Mouse (Mus musculus) CH12.LX (cell line): ENCODE measurements around the gene Slc13a2. TPM values are rescaled to one million over a fixed set of nuclear protein-coding genes. Genes with fewer than 3 reads are reported as not detected.

Experiments used
- DNase-seq: peaks from one replicate; pipeline ENCODE4 v3.0.0-alpha.2; 2013; ENCODE audit errors: extremely low read depth
- H3K27ac ChIP-seq: 2 replicates; pipeline ENCODE4 v1.5.1; 2012; ENCODE audit warnings: low read depth, mild to moderate bottlenecking, control low read depth, moderate library complexity; ENCODE audit not compliant: insufficient read depth
- H3K27me3 ChIP-seq: replicated peaks from 2 replicates; pipeline ENCODE3; 2012; ENCODE audit warnings: inconsistent platforms
- H3K36me3 ChIP-seq, 2 experiments: replicated peaks in 1 of 2; 2 replicates each; pipeline versions ENCODE3 to v1.6.1; 2012; ENCODE audit warnings: inconsistent platforms in 1 of 2, low read length in 1 of 2, mild to moderate bottlenecking in 1 of 2, mixed read lengths in 1 of 2, moderate library complexity in 1 of 2; ENCODE audit not compliant: control insufficient read depth in 1 of 2, insufficient read depth in 1 of 2
- H3K4me1 ChIP-seq, 2 experiments: 2 replicates each; pipeline ENCODE4 v1.6.1; 2012; ENCODE audit warnings: inconsistent platforms in 1 of 2, moderate library complexity in 1 of 2; ENCODE audit not compliant: insufficient read depth in 2 of 2, control insufficient read depth in 1 of 2
- H3K4me2 ChIP-seq: 2 replicates; pipeline ENCODE4 v1.6.1; 2012; ENCODE audit warnings: low read depth, mild to moderate bottlenecking, control low read depth; ENCODE audit not compliant: poor library complexity, insufficient read depth, severe bottlenecking
- H3K4me3 ChIP-seq, 3 experiments: fragments of 150-350 bp in 1 of 3; sonication (generic) in 1 of 3; replicated peaks in 1 of 3; 2 replicates each; pipeline versions ENCODE3 to v1.5.1; 2011 to 2012; ENCODE audit warnings: low read depth in 2 of 3, low read length in 2 of 3, mild to moderate bottlenecking in 2 of 3, moderate library complexity in 2 of 3, control low read depth in 1 of 3, improper control_type of control experiment in 1 of 3, inconsistent platforms in 1 of 3, mixed read lengths in 1 of 3; ENCODE audit not compliant: poor library complexity in 1 of 3
- H3K79me2 ChIP-seq: replicated peaks from 2 replicates; pipeline ENCODE4 v1.6.1; 2012; ENCODE audit warnings: mild to moderate bottlenecking, moderate library complexity; ENCODE audit not compliant: control insufficient read depth, poor library complexity, insufficient read depth, severe bottlenecking; ENCODE audit errors: extremely low read depth
- H3K9ac ChIP-seq: 2 replicates; pipeline ENCODE4 v1.6.1; 2012; ENCODE audit warnings: low read depth, mild to moderate bottlenecking, control low read depth, moderate library complexity; ENCODE audit not compliant: insufficient read depth
- H3K9me3 ChIP-seq: replicated peaks from 2 replicates; pipeline ENCODE3; 2012; ENCODE audit warnings: low read length, inconsistent platforms, mixed read lengths
- BHLHE40 ChIP-seq: IDR thresholded peaks from 2 replicates; pipeline ENCODE4 v1.6.1; 2011; ENCODE audit warnings: mild to moderate bottlenecking, low read depth, low read length, improper control_type of control experiment
- CHD1 ChIP-seq: IDR thresholded peaks from 2 replicates; pipeline ENCODE4 v1.6.1; 2012; ENCODE audit warnings: low read depth, low read length, improper control_type of control experiment, inconsistent platforms
- CHD2 ChIP-seq: IDR thresholded peaks from 2 replicates; pipeline ENCODE4 v1.6.1; 2011; ENCODE audit warnings: low read length, improper control_type of control experiment
- CTCF ChIP-seq, 2 experiments: IDR thresholded peaks in 1 of 2; conservative IDR thresholded peaks in 1 of 2; 2 replicates each; pipeline ENCODE4 v1.5.1; 2011 to 2012; ENCODE audit warnings: low read depth in 2 of 2, low read length in 2 of 2, improper control_type of control experiment in 1 of 2, inconsistent platforms in 1 of 2, mild to moderate bottlenecking in 1 of 2, moderate library complexity in 1 of 2
- ELF1 ChIP-seq: IDR thresholded peaks from 2 replicates; pipeline ENCODE4 v1.6.1; 2014; ENCODE audit warnings: low read depth, mild to moderate bottlenecking, inconsistent platforms, low read length, improper control_type of control experiment
- ETS1 ChIP-seq: conservative IDR thresholded peaks from 2 replicates; pipeline ENCODE4 v1.6.1; 2012; ENCODE audit warnings: low read depth, mild to moderate bottlenecking, inconsistent platforms, low read length, improper control_type of control experiment, moderate library complexity
- GABPA ChIP-seq: IDR thresholded peaks from 2 replicates; pipeline ENCODE4 v1.6.1; 2012; ENCODE audit warnings: low read depth, low read length, improper control_type of control experiment, inconsistent platforms; ENCODE audit not compliant: insufficient replicate concordance
- HCFC1 ChIP-seq: IDR thresholded peaks from 2 replicates; pipeline ENCODE4 v1.6.1; 2012; ENCODE audit warnings: low read depth, mild to moderate bottlenecking, inconsistent platforms, low read length, improper control_type of control experiment
- IRF4 ChIP-seq: IDR thresholded peaks from 2 replicates; pipeline ENCODE4 v1.6.1; 2014; ENCODE audit warnings: low read depth, mild to moderate bottlenecking, inconsistent platforms, low read length, improper control_type of control experiment
- JUN ChIP-seq: IDR thresholded peaks from 2 replicates; pipeline ENCODE4 v1.6.1; 2011; ENCODE audit warnings: low read depth, mild to moderate bottlenecking, low read length, improper control_type of control experiment, moderate library complexity; ENCODE audit not compliant: insufficient read depth
- JUND ChIP-seq: conservative IDR thresholded peaks from 2 replicates; pipeline ENCODE4 v1.6.1; 2011; ENCODE audit warnings: low read depth, low read length, improper control_type of control experiment
- KAT2A ChIP-seq: IDR thresholded peaks from 2 replicates; pipeline ENCODE4 v1.6.1; 2012; ENCODE audit warnings: low read length, improper control_type of control experiment, inconsistent platforms; ENCODE audit not compliant: insufficient replicate concordance
- MAFK ChIP-seq: IDR thresholded peaks from 2 replicates; pipeline ENCODE4 v1.6.1; 2011; ENCODE audit warnings: low read length, improper control_type of control experiment; ENCODE audit not compliant: insufficient replicate concordance
- MAZ ChIP-seq: IDR thresholded peaks from 2 replicates; pipeline ENCODE4 v1.6.1; 2012; ENCODE audit warnings: low read depth, mild to moderate bottlenecking, inconsistent platforms, low read length, improper control_type of control experiment, moderate library complexity
- MEF2A ChIP-seq: IDR thresholded peaks from 2 replicates; pipeline ENCODE4 v1.6.1; 2014; ENCODE audit warnings: low read depth, mild to moderate bottlenecking, inconsistent platforms, low read length, improper control_type of control experiment, borderline replicate concordance
- MXI1 ChIP-seq: IDR thresholded peaks from 2 replicates; pipeline ENCODE4 v1.6.1; 2011; ENCODE audit warnings: mild to moderate bottlenecking, low read depth, low read length, improper control_type of control experiment
- MYC ChIP-seq: IDR thresholded peaks from 2 replicates; pipeline ENCODE4 v1.6.1; 2011; ENCODE audit warnings: low read depth, mild to moderate bottlenecking, improper control_type of control experiment, low read length
- NELFE ChIP-seq: IDR thresholded peaks from 2 replicates; pipeline ENCODE4 v1.6.1; 2011; ENCODE audit warnings: low read depth, low read length, improper control_type of control experiment
- NRF1 ChIP-seq: IDR thresholded peaks from 2 replicates; pipeline ENCODE4 v1.6.1; 2014; ENCODE audit warnings: low read depth, mild to moderate bottlenecking, inconsistent platforms, low read length, improper control_type of control experiment, moderate library complexity
- PAX5 ChIP-seq: IDR thresholded peaks from 2 replicates; pipeline ENCODE4 v1.6.1; 2012; ENCODE audit warnings: low read length, inconsistent platforms, mixed read lengths
- POLR2A ChIP-seq: IDR thresholded peaks from 2 replicates; pipeline ENCODE4 v1.6.1; 2011; ENCODE audit warnings: low read depth, mild to moderate bottlenecking, improper control_type of control experiment, low read length
- POLR2AphosphoS2 ChIP-seq: IDR thresholded peaks from 2 replicates; pipeline ENCODE4 v1.6.1; 2011; ENCODE audit warnings: low read depth, low read length, improper control_type of control experiment
- RAD21 ChIP-seq: IDR thresholded peaks from 2 replicates; pipeline ENCODE4 v1.6.1; 2011; ENCODE audit warnings: low read depth, mild to moderate bottlenecking, low read length, improper control_type of control experiment, moderate library complexity
- RCOR1 ChIP-seq: conservative IDR thresholded peaks from 2 replicates; pipeline ENCODE4 v1.6.1; 2012; ENCODE audit warnings: low read depth, mild to moderate bottlenecking, inconsistent platforms, low read length, improper control_type of control experiment
- SIN3A ChIP-seq: IDR thresholded peaks from 2 replicates; pipeline ENCODE4 v1.6.1; 2012; ENCODE audit warnings: low read length, improper control_type of control experiment, inconsistent platforms
- SMC3 ChIP-seq: IDR thresholded peaks from 2 replicates; pipeline ENCODE4 v1.6.1; 2011; ENCODE audit warnings: low read depth, low read length, improper control_type of control experiment
- TBP ChIP-seq: conservative IDR thresholded peaks from 2 replicates; pipeline ENCODE4 v1.6.1; 2011; ENCODE audit warnings: low read depth, low read length, improper control_type of control experiment
- TCF12 ChIP-seq: IDR thresholded peaks from 2 replicates; pipeline ENCODE4 v1.6.1; 2014; ENCODE audit warnings: low read depth, mild to moderate bottlenecking, inconsistent platforms, low read length, improper control_type of control experiment
- UBTF ChIP-seq: IDR thresholded peaks from 2 replicates; pipeline ENCODE4 v1.6.1; 2012; ENCODE audit warnings: low read depth, mild to moderate bottlenecking, inconsistent platforms, low read length, improper control_type of control experiment, moderate library complexity
- USF1 ChIP-seq: IDR thresholded peaks from 2 replicates; pipeline ENCODE4 v1.6.1; 2014; ENCODE audit warnings: low read depth, mild to moderate bottlenecking, inconsistent platforms, low read length, improper control_type of control experiment
- USF2 ChIP-seq: conservative IDR thresholded peaks from 2 replicates; pipeline ENCODE4 v1.6.1; 2011; ENCODE audit warnings: low read depth, low read length, improper control_type of control experiment
- ZC3H11A ChIP-seq: IDR thresholded peaks from 2 replicates; pipeline ENCODE4 v1.6.1; 2012; ENCODE audit warnings: low read depth, mild to moderate bottlenecking, inconsistent platforms, low read length, improper control_type of control experiment
- ZKSCAN1 ChIP-seq: IDR thresholded peaks from 2 replicates; pipeline ENCODE4 v1.6.1; 2012; ENCODE audit warnings: low read depth, inconsistent platforms, low read length, improper control_type of control experiment, borderline replicate concordance
- ZMIZ1 ChIP-seq: IDR thresholded peaks from 2 replicates; pipeline ENCODE4 v1.6.1; 2012; ENCODE audit warnings: low read depth, mild to moderate bottlenecking, inconsistent platforms, low read length, improper control_type of control experiment
- ZNF384 ChIP-seq: IDR thresholded peaks from 2 replicates; pipeline ENCODE4 v1.6.1; 2012; ENCODE audit warnings: low read depth, low read length, improper control_type of control experiment, inconsistent platforms
- dilution Hi-C: fragments of 300-500 bp; cut with MboI; formaldehyde crosslinking; loops from 2 replicates; pipeline ENCODE4 v1.14.3; 2020; ENCODE audit warnings: low sequenced_read_pairs; ENCODE audit not compliant: extremely low pct_unique_long_range_greater_than_20kb, extremely low pct_ligation_motif_present
- in situ Hi-C: fragments of 300-500 bp; cut with MboI; formaldehyde crosslinking; loops from 3 replicates; pipeline ENCODE4 v1.14.3; 2019; ENCODE audit warnings: low sequenced_read_pairs, low pct_ligation_motif_present, low pct_unique_long_range_greater_than_20kb, mixed read lengths
- polyA plus RNA-seq: library from polyadenylated mRNA; unstranded; fragments of >175 nt; gene quantifications from 2 replicates; pipeline ENCODE4 v1.2.1, GENCODE M21; 2012; ENCODE audit warnings: low read depth; ENCODE audit not compliant: insufficient read length
- total RNA-seq, 2 experiments: library from RNA; depleted of rRNA; stranded (reverse); fragments of 300-350 nt in 1 of 2; fragments of >200 nt in 1 of 2; gene quantifications; 2 replicates each; pipeline ENCODE4 v1.2.3; 2012 to 2014

Slc13a2 gene
- total and polyA plus RNA-seq, 3 experiments: not detected

- in situ Hi-C loops: no loop called here
- H3K9ac ChIP-seq: no peak overlapping the region
- H3K36me3 ChIP-seq: no peaks in the 10 kb centered on the region
Observed at GRCm38 (mm10) chr11:78435776-78436349, 13.8 kb upstream of the Slc13a2 start.

GRCm38 (mm10) chr11:78434052-78434451, 12.0 kb upstream of the Slc13a2 start:
- Histone ChIP-seq H3K27me3 (peaks cover 10% of the 10 kb centered on the region), H3K79me2 (no peaks in the 10 kb centered on the region)

More at GRCm38 (mm10) chr11:78435776-78436349, 13.8 kb upstream of the Slc13a2 start:
- H3K27me3 ChIP-seq: peaks cover 6% of the 10 kb centered on the region
- dilution Hi-C loops: no loop called here
- H3K9me3 ChIP-seq: no peaks in the 10 kb centered on the region
- peak; percentile 54 for DNase-seq
- no peak overlapping the region for H3K27ac ChIP-seq
- no peak overlapping the region for H3K4me2 ChIP-seq
- H3K4me1 ChIP-seq: peaks cover 16 to 29% of the 10 kb centered on the region in 2 experiments
- TF ChIP-seq JUND: no peak
- TF ChIP-seq USF2: no peak
- no peak for TF ChIP-seq IRF4
- TF ChIP-seq MXI1: no peak
- TF ChIP-seq CHD2: no peak
- TF ChIP-seq RAD21: peak; percentile 24
- no peak for TF ChIP-seq CHD1
- no peak for TF ChIP-seq ZKSCAN1
- TF ChIP-seq BHLHE40: no peak
- TF ChIP-seq MAFK: no peak
- no peak for TF ChIP-seq POLR2AphosphoS2
- no peak for TF ChIP-seq JUN
- TF ChIP-seq ELF1: peak; percentile 80
- TF ChIP-seq SIN3A: 0 out of 2 replicates have a peak, but pooled peaks have one; percentile 40
- no peak for TF ChIP-seq MAZ
- no peak for TF ChIP-seq ZMIZ1
- no peak for TF ChIP-seq USF1
- peak; percentile 60 for TF ChIP-seq SMC3
- no peak for TF ChIP-seq RCOR1
- peak; percentile 81 to 87 for TF ChIP-seq CTCF (conservative IDR thresholded peaks at IDR 0.05 in 1 of 2, IDR thresholded peaks at IDR 0.05 in 1 of 2; ENCODE audit: low read depth in 2 of 2, low read length in 2 of 2)
- TF ChIP-seq TBP: no peak
- TF ChIP-seq NELFE: peak; percentile 40; the same call in 1 of the 2 replicates
- TF ChIP-seq MYC: 0 out of 2 replicates have a peak, but pooled peaks have one; percentile 54
- TF ChIP-seq TCF12: peak; percentile 45; the same call in 1 of the 2 replicates
- no peak for TF ChIP-seq POLR2A
- TF ChIP-seq MEF2A: peak; percentile 39; the same call in 1 of the 2 replicates
- TF ChIP-seq ZNF384: no peak
- TF ChIP-seq NRF1: 0 out of 2 replicates have a peak, but pooled peaks have one; percentile 16
- no peak for TF ChIP-seq PAX5
- TF ChIP-seq UBTF: no peak
- TF ChIP-seq ETS1: no peak
- TF ChIP-seq GABPA: no peak
- TF ChIP-seq HCFC1: no peak; the same call in 1 of the 2 replicates
- TF ChIP-seq ZC3H11A: no peak
- H3K4me3 ChIP-seq: no peak overlapping the region
- H3K79me2 ChIP-seq: no peaks in the 10 kb centered on the region

More at GRCm38 (mm10) chr11:78434052-78434451, 12.0 kb upstream of the Slc13a2 start:
- no peaks in the 10 kb centered on the region for H3K36me3 ChIP-seq
- TF ChIP-seq KAT2A (no peak), ZC3H11A (no peak), MYC (no peak), ELF1 (no peak), TCF12 (no peak), RCOR1 (no peak), MAFK (no peak), RAD21 (no peak), CHD1 (no peak), CHD2 (no peak), POLR2A (no peak), SMC3 (no peak), TBP (no peak), ZNF384 (no peak), NELFE (no peak)
- TF ChIP-seq, all 38 proteins: peak for 0
- Histone ChIP-seq H3K4me1 (peaks cover 16 to 29% of the 10 kb centered on the region in 2 experiments), H3K9me3 (no peaks in the 10 kb centered on the region), H3K27ac (no peak overlapping the region), H3K9ac (no peak overlapping the region), H3K4me2 (no peak overlapping the region), H3K4me3 (no peak overlapping the region)
- in situ Hi-C loops (no loop called here), dilution Hi-C loops (no loop called here)
- peak; percentile 16 for DNase-seq
